Mouse (Mus musculus): ENCODE data around the gene Trh. TPM values are rescaled to one million over a fixed set of nuclear protein-coding genes. Genes with fewer than 3 reads are reported as not detected.

Trh gene
- polyA plus RNA-seq, 1 experiment from 2014 or later: 1.4 TPM

- H3K27ac ChIP-seq (ENCODE audit: low read depth, low read length): no peak overlapping the region
- DNase-seq (ENCODE audit: low spot score) (no peak), ATAC-seq (ENCODE audit: low FRiP score) (no peak)
- WGBS: 77% methylated on average over 1 of the region's 1 CpGs
- H3K4me2 ChIP-seq (replicated peaks; ENCODE audit: low read depth, low read length): no peak overlapping the region
- H3K9ac ChIP-seq (ENCODE audit: low read depth, low read length): no peak overlapping the region
- H3K4me1 ChIP-seq (replicated peaks; ENCODE audit: control insufficient read depth, insufficient read depth, low read length): no peaks in the 10 kb centered on the region
- no peaks in the 10 kb centered on the region for H3K36me3 ChIP-seq (ENCODE audit: control insufficient read depth, insufficient read depth, low read length)
- H3K4me3 ChIP-seq (ENCODE audit: low read depth, low read length): no peak overlapping the region
- H3K27me3 ChIP-seq (ENCODE audit: control insufficient read depth, insufficient read depth, low read length): no peaks in the 10 kb centered on the region
- H3K9me3 ChIP-seq (ENCODE audit: control insufficient read depth, low read length): no peaks in the 10 kb centered on the region
Observed at GRCm38 (mm10) chr6:92268001-92268400, 23.6 kb upstream of the Trh start.

DNA sequence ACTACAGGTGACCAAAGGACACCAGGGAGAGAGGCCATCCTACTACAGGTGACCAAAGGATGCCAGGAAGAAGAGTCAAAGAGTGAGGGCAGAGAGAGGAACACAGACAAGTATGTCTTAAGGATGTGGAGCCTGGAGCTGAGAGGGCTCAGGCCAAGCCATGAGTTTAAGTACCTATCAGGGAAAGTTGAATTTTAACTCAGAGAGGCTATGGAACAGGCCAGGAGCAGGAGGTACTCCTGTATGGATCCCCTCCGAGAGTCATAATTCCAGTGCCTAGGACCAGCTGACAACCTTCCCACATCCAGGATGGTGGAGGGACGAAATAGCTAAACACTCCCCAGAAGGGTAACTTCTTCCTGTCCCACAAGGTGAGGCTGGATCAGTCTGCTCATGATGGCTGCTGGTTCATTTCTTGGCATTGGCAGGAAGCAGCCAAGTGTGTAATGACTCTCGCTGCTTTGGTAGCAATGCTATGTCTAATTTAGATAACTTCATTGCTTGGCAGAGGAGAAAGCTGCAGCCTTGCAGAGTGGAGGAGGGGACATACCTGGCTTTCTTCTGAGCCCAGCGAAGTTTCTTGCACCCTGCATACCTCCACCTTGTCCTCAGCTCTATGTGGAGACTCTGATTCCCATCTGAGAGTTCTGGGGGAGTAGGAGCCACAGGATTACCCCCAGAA lies 16.9 kb upstream of the Trh start:
- Histone ChIP-seq H3K9me3 (ENCODE audit: control insufficient read depth, low read length) (no peaks in the 10 kb centered on the region), H3K4me1 (replicated peaks; ENCODE audit: control insufficient read depth, insufficient read depth, low read length) (no peaks in the 10 kb centered on the region), H3K9ac (ENCODE audit: low read depth, low read length) (no peak overlapping the region), H3K27me3 (ENCODE audit: control insufficient read depth, insufficient read depth, low read length) (no peaks in the 10 kb centered on the region), H3K36me3 (ENCODE audit: control insufficient read depth, insufficient read depth, low read length) (no peaks in the 10 kb centered on the region), H3K27ac (ENCODE audit: low read depth, low read length) (no peak overlapping the region), H3K4me2 (replicated peaks; ENCODE audit: low read depth, low read length) (no peak overlapping the region), H3K4me3 (ENCODE audit: low read depth, low read length) (no peak overlapping the region)
- DNase-seq (ENCODE audit: low spot score) (no peak), ATAC-seq (ENCODE audit: low FRiP score) (no peak)
- WGBS: 76% methylated on average over 4 of the region's 4 CpGs

DNA sequence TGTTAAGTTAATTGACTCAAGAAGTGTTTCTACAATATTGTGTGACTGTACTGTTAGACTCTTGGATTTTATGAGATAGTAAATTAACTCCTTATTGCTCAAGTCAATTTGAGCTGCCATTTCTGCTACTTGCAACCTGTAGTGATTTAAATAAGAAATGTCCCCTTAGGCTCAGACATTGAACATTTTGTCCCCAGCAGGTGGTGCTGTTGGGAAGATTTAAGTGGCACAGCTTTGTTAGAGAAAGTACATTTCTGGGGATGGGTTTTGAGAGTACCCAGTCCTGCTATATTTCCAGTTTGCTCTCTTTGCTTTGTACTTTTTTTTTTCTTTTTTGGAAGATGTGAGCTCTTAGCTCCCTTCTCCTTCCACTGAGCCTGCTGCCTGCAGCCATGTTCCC lies 10.9 kb upstream of the Trh start:
- Histone ChIP-seq H3K36me3 (ENCODE audit: control insufficient read depth, insufficient read depth, low read length) (no peaks in the 10 kb centered on the region), H3K27me3 (ENCODE audit: control insufficient read depth, insufficient read depth, low read length) (no peaks in the 10 kb centered on the region; the same call in 1 of the 2 replicates), H3K4me1 (replicated peaks; ENCODE audit: control insufficient read depth, insufficient read depth, low read length) (no peaks in the 10 kb centered on the region), H3K9ac (ENCODE audit: low read depth, low read length) (no peak overlapping the region), H3K27ac (ENCODE audit: low read depth, low read length) (no peak overlapping the region), H3K4me2 (replicated peaks; ENCODE audit: low read depth, low read length) (no peak overlapping the region), H3K9me3 (ENCODE audit: control insufficient read depth, low read length) (no peaks in the 10 kb centered on the region; the same call in 1 of the 2 replicates), H3K4me3 (ENCODE audit: low read depth, low read length) (no peak overlapping the region)
- ATAC-seq (ENCODE audit: low FRiP score): no peak
- no peak for DNase-seq (ENCODE audit: low spot score)

DNA sequence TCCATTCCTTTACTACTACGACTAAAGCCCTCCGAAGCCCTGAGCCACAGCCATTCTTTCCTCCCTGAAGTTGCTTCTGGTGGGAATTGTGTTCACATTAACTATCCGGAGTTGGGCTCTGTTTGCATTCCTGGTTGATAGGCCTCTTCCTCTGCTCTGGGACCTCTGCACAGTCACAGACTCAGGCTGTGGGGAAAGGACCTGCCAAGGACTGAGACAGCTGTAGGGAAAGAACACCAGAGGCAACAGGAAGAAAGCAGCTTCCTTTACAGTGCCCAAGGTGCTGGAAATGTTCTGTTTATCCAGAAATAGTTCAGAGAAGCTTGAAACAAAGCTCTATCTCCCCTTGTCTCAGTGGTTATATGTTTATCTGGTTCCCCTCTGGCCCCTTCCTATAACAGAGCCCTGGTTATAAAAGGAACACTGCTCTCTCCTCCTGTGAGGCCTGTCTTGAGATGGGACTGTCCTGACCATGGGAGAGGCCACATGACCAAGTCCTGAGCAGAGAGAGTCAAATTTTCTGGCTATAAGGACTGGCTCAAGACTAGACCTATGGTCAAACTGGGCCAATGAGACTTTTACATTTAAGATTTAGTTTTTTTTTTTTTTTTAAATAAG lies 8.9 kb upstream of the Trh start:
- Histone ChIP-seq H3K9ac (ENCODE audit: low read depth, low read length) (no peak overlapping the region), H3K4me3 (ENCODE audit: low read depth, low read length) (no peak overlapping the region), H3K4me1 (replicated peaks; ENCODE audit: control insufficient read depth, insufficient read depth, low read length) (no peaks in the 10 kb centered on the region), H3K9me3 (ENCODE audit: control insufficient read depth, low read length) (no peaks in the 10 kb centered on the region; the same call in 1 of the 2 replicates), H3K27me3 (ENCODE audit: control insufficient read depth, insufficient read depth, low read length) (no peaks in the 10 kb centered on the region; the same call in 1 of the 2 replicates), H3K27ac (ENCODE audit: low read depth, low read length) (no peak overlapping the region), H3K4me2 (replicated peaks; ENCODE audit: low read depth, low read length) (no peak overlapping the region), H3K36me3 (ENCODE audit: control insufficient read depth, insufficient read depth, low read length) (no peaks in the 10 kb centered on the region)
- DNase-seq (ENCODE audit: low spot score): no peak
- 83% methylated on average over 3 of the region's 3 CpGs for WGBS
- no peak for ATAC-seq (ENCODE audit: low FRiP score)

- H3K9me3 ChIP-seq (ENCODE audit: control insufficient read depth, low read length): no peaks in the 10 kb centered on the region
- no peak overlapping the region for H3K27ac ChIP-seq (ENCODE audit: low read depth, low read length)
- H3K4me3 ChIP-seq (ENCODE audit: low read depth, low read length): no peak overlapping the region
- H3K4me2 ChIP-seq (replicated peaks; ENCODE audit: low read depth, low read length): no peak overlapping the region
- no peak for DNase-seq (ENCODE audit: low spot score)
- no peaks in the 10 kb centered on the region for H3K4me1 ChIP-seq (replicated peaks; ENCODE audit: control insufficient read depth, insufficient read depth, low read length)
- no peak overlapping the region for H3K9ac ChIP-seq (ENCODE audit: low read depth, low read length)
- H3K36me3 ChIP-seq (ENCODE audit: control insufficient read depth, insufficient read depth, low read length): no peaks in the 10 kb centered on the region
- peaks cover 19% of the 10 kb centered on the region for H3K27me3 ChIP-seq (ENCODE audit: control insufficient read depth, insufficient read depth, low read length)
- 12% methylated on average over 7 of the region's 7 CpGs for WGBS
- no peak for ATAC-seq (ENCODE audit: low FRiP score)
Observed at GRCm38 (mm10) chr6:92247215-92247919, 2.9 kb upstream of the Trh start.

- H3K9ac ChIP-seq (ENCODE audit: low read depth, low read length): no peak overlapping the region
- H3K27me3 ChIP-seq (ENCODE audit: control insufficient read depth, insufficient read depth, low read length): peaks cover 19% of the 10 kb centered on the region
- 0% methylated on average over 3 of the region's 3 CpGs for WGBS
- ATAC-seq (ENCODE audit: low FRiP score) (no peak), DNase-seq (ENCODE audit: low spot score) (no peak)
- no peak overlapping the region for H3K4me3 ChIP-seq (ENCODE audit: low read depth, low read length)
- no peaks in the 10 kb centered on the region for H3K9me3 ChIP-seq (ENCODE audit: control insufficient read depth, low read length)
- no peak overlapping the region for H3K4me2 ChIP-seq (replicated peaks; ENCODE audit: low read depth, low read length)
- H3K36me3 ChIP-seq (ENCODE audit: control insufficient read depth, insufficient read depth, low read length): no peaks in the 10 kb centered on the region
- H3K27ac ChIP-seq (ENCODE audit: low read depth, low read length): no peak overlapping the region
- no peaks in the 10 kb centered on the region for H3K4me1 ChIP-seq (replicated peaks; ENCODE audit: control insufficient read depth, insufficient read depth, low read length)
Observed at GRCm38 (mm10) chr6:92246335-92246734, 1.9 kb upstream of the Trh start.

GRCm38 (mm10) chr6:92241178-92241906 lies 3.1 kb downstream of the Trh start:
- Histone ChIP-seq H3K27ac (ENCODE audit: low read depth, low read length) (no peak overlapping the region), H3K9me3 (ENCODE audit: control insufficient read depth, low read length) (no peaks in the 10 kb centered on the region)

DNA sequence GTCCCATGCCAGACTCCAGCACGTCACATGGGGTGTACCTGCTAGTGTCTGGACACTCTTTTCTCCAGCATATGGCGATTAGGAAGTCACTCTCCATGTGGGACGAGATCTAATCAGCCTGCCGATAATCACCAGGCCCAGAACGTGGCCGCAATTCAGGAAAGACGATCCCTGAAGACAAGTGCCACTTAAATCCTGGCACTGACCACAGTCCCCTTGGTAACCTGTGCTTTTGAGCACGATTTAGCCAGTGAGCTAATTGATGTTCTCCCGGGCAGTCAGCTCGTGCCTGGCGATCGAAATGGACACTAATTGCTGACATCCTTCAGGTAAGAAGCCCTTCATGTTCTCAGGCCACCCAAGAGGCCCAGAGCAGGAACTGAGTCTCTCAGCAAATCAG lies 9.4 kb downstream of the Trh start:
- H3K4me1 ChIP-seq (replicated peaks; ENCODE audit: control insufficient read depth, insufficient read depth, low read length): no peaks in the 10 kb centered on the region
- no peaks in the 10 kb centered on the region for H3K27me3 ChIP-seq (ENCODE audit: control insufficient read depth, insufficient read depth, low read length)
- no peaks in the 10 kb centered on the region for H3K36me3 ChIP-seq (ENCODE audit: control insufficient read depth, insufficient read depth, low read length)
- DNase-seq (ENCODE audit: low spot score): no peak
- no peaks in the 10 kb centered on the region for H3K9me3 ChIP-seq (ENCODE audit: control insufficient read depth, low read length)
- H3K4me3 ChIP-seq (ENCODE audit: low read depth, low read length): no peak overlapping the region
- H3K4me2 ChIP-seq (replicated peaks; ENCODE audit: low read depth, low read length): no peak overlapping the region
- ATAC-seq (ENCODE audit: low FRiP score): no peak
- no peak overlapping the region for H3K27ac ChIP-seq (ENCODE audit: low read depth, low read length)
- 84% methylated on average over 12 of the region's 12 CpGs for WGBS
- no peak overlapping the region for H3K9ac ChIP-seq (ENCODE audit: low read depth, low read length)

More at GRCm38 (mm10) chr6:92241178-92241906, 3.1 kb downstream of the Trh start:
- H3K9ac ChIP-seq (ENCODE audit: low read depth, low read length): no peak overlapping the region
- DNase-seq (ENCODE audit: low spot score) (peak; percentile 39), ATAC-seq (ENCODE audit: low FRiP score) (peak; percentile 79; the same call in 1 of the 2 replicates)
- no peaks in the 10 kb centered on the region for H3K4me1 ChIP-seq (replicated peaks; ENCODE audit: control insufficient read depth, insufficient read depth, low read length)
- H3K27me3 ChIP-seq (ENCODE audit: control insufficient read depth, insufficient read depth, low read length): peaks cover 17% of the 10 kb centered on the region
- no peak overlapping the region for H3K4me2 ChIP-seq (replicated peaks; ENCODE audit: low read depth, low read length)
- H3K4me3 ChIP-seq (ENCODE audit: low read depth, low read length): no peak overlapping the region
- WGBS: 77% methylated on average over 3 of the region's 3 CpGs
- H3K36me3 ChIP-seq (ENCODE audit: control insufficient read depth, insufficient read depth, low read length): no peaks in the 10 kb centered on the region
